18 mouse cellular contexts compared by ENCODE assay signal in the genomic region with DNA sequence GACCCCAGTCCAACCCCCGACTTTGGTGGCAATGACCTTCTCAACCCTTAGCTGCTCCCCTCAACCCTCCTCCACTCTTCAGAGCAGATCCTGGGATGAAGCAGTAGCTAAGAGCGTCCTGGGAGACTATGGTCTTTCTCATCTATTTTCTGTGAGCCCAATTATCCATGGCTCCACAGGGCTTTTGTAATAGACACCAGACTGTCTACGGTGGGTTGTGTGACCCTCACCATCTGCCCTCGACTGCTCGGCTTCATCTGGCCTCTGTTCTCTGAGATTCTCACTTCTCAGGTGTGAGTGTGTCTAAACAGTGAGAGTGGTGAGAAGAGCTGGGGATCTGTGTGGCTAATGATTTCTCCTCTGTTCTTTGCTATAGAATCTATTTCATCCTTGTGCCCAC.
"Had no signal": no experiment of that assay in that cellular context is flagged by ENCODE, and none has a peak within 500 bp of the region (broad histone marks: within the 10 kb centered on the region; RNA-seq: fewer than 3 reads in every experiment).

No protein-coding gene starts in this region.

- H3K27ac ChIP-seq: liver, embryonic 15.5 days; lung, embryonic 15.5 days; macrophage; neural tube, embryonic 12.5 days; stomach, embryonic 15.5 days; stomach, postnatal 0 days had no signal

- H3K9me3 ChIP-seq: liver, embryonic 15.5 days; lung, embryonic 15.5 days; megakaryocyte, embryonic 14.5 days; neural tube, embryonic 12.5 days; stomach, embryonic 15.5 days had no signal

- H3K9ac ChIP-seq: liver, embryonic 15.5 days; liver, postnatal 0 days; lung, embryonic 15.5 days; neural tube, embryonic 12.5 days; stomach, embryonic 15.5 days had no signal

- H3K36me3 ChIP-seq: liver, embryonic 15.5 days; lung, embryonic 15.5 days; neural tube, embryonic 12.5 days; stomach, embryonic 15.5 days had no signal

- H3K4me3 ChIP-seq: liver, embryonic 15.5 days; lung, embryonic 15.5 days; megakaryocyte, embryonic 14.5 days; neural tube, embryonic 12.5 days; stomach, embryonic 15.5 days had no signal

- H3K27me3 ChIP-seq: liver, embryonic 15.5 days; lung, embryonic 15.5 days; megakaryocyte, embryonic 14.5 days; neural tube, embryonic 12.5 days; stomach, embryonic 15.5 days had no signal

- ATAC-seq: liver, postnatal 0 days; lung, postnatal 0 days; midbrain, embryonic 16.5 days had no signal

- H3K4me2 ChIP-seq: liver, embryonic 15.5 days; lung, embryonic 15.5 days; midbrain, embryonic 11.5 days; neural tube, embryonic 12.5 days; stomach, embryonic 15.5 days had no signal

- DNase-seq: liver, postnatal 0 days; lung, adult 2 months; lung, postnatal 14 days; lung, postnatal 36 days; right cerebral cortex, postnatal 14 days; thymus, adult 2 months; thymus, postnatal 25 days; thymus, postnatal 4 days had no signal

- H3K4me1 ChIP-seq: liver, embryonic 15.5 days; lung, embryonic 15.5 days; megakaryocyte, embryonic 14.5 days; neural tube, embryonic 12.5 days; stomach, embryonic 15.5 days had no signal
